23 mouse cellular contexts compared by ENCODE assay signal in genomic region chr7:34954548-34954947, GRCm38 (mm10).
"Had no signal": no experiment of that assay in that cellular context is flagged by ENCODE, and none has a peak within 500 bp of the region (broad histone marks: within the 10 kb centered on the region; RNA-seq: fewer than 3 reads in every experiment).

No protein-coding gene starts in this region.

- H3K4me3 ChIP-seq: layer of hippocampus, adult 2 months; limb, embryonic 10.5 days; limb, embryonic 13.5 days; liver, embryonic 12.5 days; liver, embryonic 15.5 days; megakaryocyte, embryonic 14.5 days; midbrain, embryonic 15.5 days; stomach, embryonic 15.5 days had no signal

- ATAC-seq: intestine, postnatal 0 days; liver, embryonic 12.5 days; midbrain, embryonic 15.5 days had no signal

- H3K9ac ChIP-seq: limb, embryonic 13.5 days; liver, embryonic 12.5 days; liver, embryonic 15.5 days; midbrain, embryonic 15.5 days; stomach, embryonic 15.5 days had no signal

- DNase-seq: kidney, adult 2 months; kidney, postnatal 25 days; layer of hippocampus, adult 9-11 months; liver; lung, adult 18-20 months; lung, postnatal 36 days; right cerebral cortex, adult 18-20 months; right cerebral cortex, postnatal 14 days; right cerebral cortex, postnatal 4 days; thymus, adult 2 months; thymus, postnatal 14 days; thymus, postnatal 4 days had no signal

- H3K4me1 ChIP-seq: liver, embryonic 12.5 days; liver, embryonic 15.5 days; megakaryocyte, embryonic 14.5 days; stomach, embryonic 15.5 days had no signal

- H3K27me3 ChIP-seq: limb, embryonic 13.5 days; liver, embryonic 12.5 days; liver, embryonic 15.5 days; megakaryocyte, embryonic 14.5 days; midbrain, embryonic 15.5 days; stomach, embryonic 15.5 days had no signal

- H3K36me3 ChIP-seq: liver, embryonic 15.5 days; midbrain, embryonic 15.5 days had no signal

- H3K9me3 ChIP-seq: limb, embryonic 10.5 days; limb, embryonic 13.5 days; liver, embryonic 12.5 days; liver, embryonic 15.5 days; megakaryocyte, embryonic 14.5 days; midbrain, embryonic 15.5 days; stomach, embryonic 15.5 days had no signal

- H3K27ac ChIP-seq: kidney, postnatal 0 days; layer of hippocampus, adult 2 months; limb, embryonic 10.5 days; limb, embryonic 13.5 days; liver, embryonic 12.5 days; liver, embryonic 15.5 days; stomach, embryonic 15.5 days had no signal

- H3K4me2 ChIP-seq: limb, embryonic 13.5 days; liver, embryonic 12.5 days; liver, embryonic 15.5 days; midbrain, embryonic 11.5 days; midbrain, embryonic 15.5 days; stomach, embryonic 15.5 days had no signal
